In genomic region chr10:62309593-62309992, GRCm38 (mm10) we compare ENCODE assay signal across 27 mouse cellular contexts. TPM values are rescaled to one million over a fixed set of nuclear protein-coding genes. Genes with fewer than 3 reads are reported as not detected.
DNase-seq lines count a peak whose midpoint lies in the region; ATAC-seq lines count a peak whose summit lies in the region.
"Had no signal": no experiment of that assay in that cellular context is flagged by ENCODE, and none has a peak within 500 bp of the region (broad histone marks: within the 10 kb centered on the region; RNA-seq: fewer than 3 reads in every experiment).

No protein-coding gene starts in this region.

- ATAC-seq in kidney, embryonic 14.5 days (ENCODE audit: low FRiP score, low TSS enrichment), result no peak
- ATAC-seq in kidney, embryonic 16.5 days (ENCODE audit: low FRiP score, low TSS enrichment), result 0 out of 2 replicates have a peak, but pooled peaks have one; percentile 36
- ATAC-seq: CD4-positive, CD25-positive, alpha-beta regulatory T cell, adult 4 months; forebrain, embryonic 15.5 days had no signal

- H3K27me3 ChIP-seq in kidney, embryonic 14.5 days (ENCODE audit: control insufficient read depth, insufficient read depth, low read length), result no peaks in the 10 kb centered on the region
- no peaks in the 10 kb centered on the region for H3K27me3 ChIP-seq in kidney, embryonic 16.5 days (ENCODE audit: insufficient read depth, low read length)
- H3K27me3 ChIP-seq: embryonic facial prominence, embryonic 13.5 days; forebrain, embryonic 12.5 days; forebrain, embryonic 15.5 days; hindbrain, embryonic 12.5 days; hindbrain, embryonic 15.5 days had no signal

- peaks cover 18% of the 10 kb centered on the region; the same call in 1 of the 2 replicates for H3K4me1 ChIP-seq in kidney, embryonic 14.5 days (ENCODE audit: control insufficient read depth, insufficient read depth, low read length)
- peaks cover 33% of the 10 kb centered on the region for H3K4me1 ChIP-seq in kidney, embryonic 16.5 days (ENCODE audit: insufficient read depth, low read length)
- H3K4me1 ChIP-seq: hindbrain, embryonic 15.5 days had no signal

- DNase-seq in kidney, adult 11 months, result peak; percentile 48
- DNase-seq in kidney, adult 9 months, result no peak
- DNase-seq in kidney, postnatal 14 days, result no peak
- no peak for DNase-seq in layer of hippocampus, postnatal 25 days (ENCODE audit: extremely low spot score in 1 of 2, low spot score in 1 of 2)
- no peak for DNase-seq in ovary, postnatal 14 days (ENCODE audit: low spot score)
- DNase-seq: adrenal gland, adult 8-10 months; adrenal gland, postnatal 25 days; cerebellum, adult 9-11 months; gastrocnemius, postnatal 25 days; heart, adult 18-20 months had no signal

- no peak overlapping the region for H3K4me3 ChIP-seq in kidney, embryonic 14.5 days (ENCODE audit: low read length)
- H3K4me3 ChIP-seq in kidney, embryonic 16.5 days (ENCODE audit: low read length), result no peak overlapping the region
- H3K4me3 ChIP-seq: embryonic facial prominence, embryonic 13.5 days; erythroblast, embryonic 14.5 days; forebrain, embryonic 12.5 days; forebrain, embryonic 15.5 days; hindbrain, embryonic 12.5 days; hindbrain, embryonic 15.5 days had no signal

- peak overlapping the region; percentile 52; the same call in 1 of the 2 replicates for H3K27ac ChIP-seq in kidney, embryonic 14.5 days (ENCODE audit: low read depth, low read length)
- peak overlapping the region; percentile 56 for H3K27ac ChIP-seq in kidney, embryonic 16.5 days (ENCODE audit: low read length)
- H3K27ac ChIP-seq: embryonic facial prominence, embryonic 13.5 days; forebrain, embryonic 12.5 days; forebrain, embryonic 15.5 days; hindbrain, embryonic 12.5 days; hindbrain, embryonic 15.5 days had no signal

- H3K9ac ChIP-seq in kidney, embryonic 14.5 days (ENCODE audit: low read depth, low read length), result no peak overlapping the region
- no peak overlapping the region for H3K9ac ChIP-seq in kidney, embryonic 16.5 days (replicated peaks; ENCODE audit: low read length)
- H3K9ac ChIP-seq: embryonic facial prominence, embryonic 13.5 days; forebrain, embryonic 12.5 days; forebrain, embryonic 15.5 days; hindbrain, embryonic 12.5 days; hindbrain, embryonic 15.5 days had no signal

- no peak overlapping the region for H3K4me2 ChIP-seq in kidney, embryonic 14.5 days (replicated peaks; ENCODE audit: low read depth, low read length)
- H3K4me2 ChIP-seq in kidney, embryonic 16.5 days (replicated peaks; ENCODE audit: low read depth, low read length), result no peak overlapping the region
- H3K4me2 ChIP-seq: embryonic facial prominence, embryonic 13.5 days; forebrain, embryonic 12.5 days; forebrain, embryonic 15.5 days; hindbrain, embryonic 12.5 days; hindbrain, embryonic 15.5 days had no signal

- H3K9me3 ChIP-seq in kidney, embryonic 14.5 days (ENCODE audit: control insufficient read depth, low read length), result no peaks in the 10 kb centered on the region
- no peaks in the 10 kb centered on the region for H3K9me3 ChIP-seq in kidney, embryonic 16.5 days (ENCODE audit: low read length)
- H3K9me3 ChIP-seq: embryonic facial prominence, embryonic 13.5 days; forebrain, embryonic 12.5 days; forebrain, embryonic 15.5 days; hindbrain, embryonic 12.5 days; hindbrain, embryonic 15.5 days had no signal

- no peaks in the 10 kb centered on the region for H3K36me3 ChIP-seq in kidney, embryonic 14.5 days (ENCODE audit: control insufficient read depth, insufficient read depth, low read length)
- H3K36me3 ChIP-seq in kidney, embryonic 16.5 days (ENCODE audit: insufficient read depth, low read length), result peaks cover 8% of the 10 kb centered on the region; the same call in 1 of the 2 replicates
- H3K36me3 ChIP-seq: embryonic facial prominence, embryonic 13.5 days; forebrain, embryonic 12.5 days; forebrain, embryonic 15.5 days; hindbrain, embryonic 12.5 days had no signal

- 63% methylated on average over 5 of the region's 5 CpGs for WGBS in kidney, embryonic 14.5 days
- 48% methylated on average over 5 of the region's 5 CpGs for WGBS in kidney, embryonic 16.5 days

RNA-seq across cellular contexts. Expression of gene Tacr2, which starts 57.4 kb away (rescaled TPM):
- not detected in 2 replicates for polyA plus RNA-seq in kidney, embryonic 14.5 days (2014; fragmentation: Nextera tagmentation; extraction: Ambion mirVana)
- polyA plus RNA-seq in kidney, embryonic 16.5 days (2015; fragmentation: Nextera tagmentation; extraction: Ambion mirVana), result 0.15 and 0.22 TPM in 2 replicates
- total RNA-seq in layer of hippocampus, postnatal 25 days (2021), result under 1 TPM in 1 of 2 experiments, not detected in 1; 0.20 TPM
- total RNA-seq: common myeloid progenitor, adult 5-6 weeks; gastrocnemius, adult 8-10 months; gastrocnemius, postnatal 25 days; heart, adult 18-20 months; heart, postnatal 25 days; hematopoietic stem cell, adult 5-6 weeks; MEL had no signal
- polyA plus RNA-seq: brain, embryonic 14.5 days; CD4-positive, CD25-positive, alpha-beta regulatory T cell, adult 4 months; embryonic facial prominence, embryonic 13.5 days; erythroblast, embryonic 14.5 days; forebrain, embryonic 12.5 days; forebrain, embryonic 15.5 days; heart, embryonic 14.5 days; heart, postnatal 0 days; hindbrain, embryonic 12.5 days; hindbrain, embryonic 15.5 days had no signal
